Mouse (Mus musculus): Measurements from ENCODE around the gene Rars2.

- TF ChIP-seq CTCF (IDR thresholded peaks at IDR 0.05; ENCODE audit: borderline replicate concordance, control insufficient read depth, extremely low read depth, insufficient read depth, low read length, poor library complexity) (no peak), POLR2A (IDR thresholded peaks at IDR 0.05; ENCODE audit: control insufficient read depth, extremely low read depth, insufficient read depth, low read length, poor library complexity) (no peak)
Measured at GRCm38 (mm10) chr4:34572876-34573275, 41.9 kb upstream of the Rars2 start.

Measured in thymus, adult 2 months (tissue).